Mouse (Mus musculus): ENCODE measurements at regions not wholly inside any gene's neighbourhood (a gene's known extent, or its start where the extent isn't known, plus 50 kb on each side); places are given as distances from the start of the nearest gene placed in this dataset.

- Histone ChIP-seq H3K9ac (no peak overlapping the region), H3K4me3 (no peak overlapping the region), H3K4me1 (no peaks in the 10 kb centered on the region), H3K4me2 (no peak overlapping the region), H3K27ac (no peak overlapping the region), H3K9me3 (no peaks in the 10 kb centered on the region), H3K27me3 (no peaks in the 10 kb centered on the region), H3K36me3 (no peaks in the 10 kb centered on the region)
- 73% methylated on average over 5 of the region's 5 CpGs for WGBS
- ATAC-seq (ENCODE audit: insufficient number of reproducible peaks, low FRiP score, low TSS enrichment, low read depth) = no peak
Observed at GRCm38 (mm10) chr2:51047520-51047919, 101.4 kb downstream of the Rnd3 start.

- H3K27me3 ChIP-seq = no peaks in the 10 kb centered on the region
- H3K4me2 ChIP-seq = no peak overlapping the region
- no peak overlapping the region for H3K9ac ChIP-seq
- no peak overlapping the region for H3K27ac ChIP-seq
- WGBS = 81% methylated on average over 2 of the region's 2 CpGs
- no peaks in the 10 kb centered on the region for H3K36me3 ChIP-seq
- no peaks in the 10 kb centered on the region for H3K4me1 ChIP-seq
- H3K4me3 ChIP-seq = no peak overlapping the region
- H3K9me3 ChIP-seq = no peaks in the 10 kb centered on the region
- no peak for ATAC-seq (ENCODE audit: insufficient number of reproducible peaks, low FRiP score, low TSS enrichment, low read depth)
Observed at GRCm38 (mm10) chr2:51045626-51046025, 103.3 kb downstream of the Rnd3 start.

GRCm38 (mm10) chr2:51041101-51041500 is 107.8 kb downstream of the Rnd3 start:
- WGBS = 42% methylated on average over 7 of the region's 7 CpGs
- H3K36me3 ChIP-seq = no peaks in the 10 kb centered on the region
- H3K27ac ChIP-seq = no peak overlapping the region
- H3K9me3 ChIP-seq = no peaks in the 10 kb centered on the region
- no peak overlapping the region for H3K4me3 ChIP-seq
- H3K4me1 ChIP-seq = no peaks in the 10 kb centered on the region
- H3K27me3 ChIP-seq = no peaks in the 10 kb centered on the region
- no peak overlapping the region for H3K4me2 ChIP-seq
- no peak for ATAC-seq (ENCODE audit: insufficient number of reproducible peaks, low FRiP score, low TSS enrichment, low read depth)
- H3K9ac ChIP-seq = no peak overlapping the region

GRCm38 (mm10) chr2:51038685-51039084 is 110.2 kb downstream of the Rnd3 start:
- no peak for ATAC-seq (ENCODE audit: insufficient number of reproducible peaks, low FRiP score, low TSS enrichment, low read depth)
- no peaks in the 10 kb centered on the region for H3K4me1 ChIP-seq
- no peaks in the 10 kb centered on the region for H3K9me3 ChIP-seq
- no peak overlapping the region for H3K27ac ChIP-seq
- H3K9ac ChIP-seq = no peak overlapping the region
- 66% methylated on average over 6 of the region's 6 CpGs for WGBS
- no peaks in the 10 kb centered on the region for H3K27me3 ChIP-seq
- no peaks in the 10 kb centered on the region for H3K36me3 ChIP-seq
- no peak overlapping the region for H3K4me3 ChIP-seq
- H3K4me2 ChIP-seq = no peak overlapping the region

GRCm38 (mm10) chr2:51036995-51037394 is 111.9 kb downstream of the Rnd3 start:
- Histone ChIP-seq H3K9me3 (no peaks in the 10 kb centered on the region), H3K9ac (no peak overlapping the region), H3K4me2 (no peak overlapping the region), H3K4me1 (no peaks in the 10 kb centered on the region), H3K27ac (no peak overlapping the region), H3K4me3 (no peak overlapping the region), H3K27me3 (no peaks in the 10 kb centered on the region), H3K36me3 (no peaks in the 10 kb centered on the region)
- WGBS = 78% methylated on average over 5 of the region's 5 CpGs
- ATAC-seq (ENCODE audit: insufficient number of reproducible peaks, low FRiP score, low TSS enrichment, low read depth) = no peak

- no peaks in the 10 kb centered on the region for H3K4me1 ChIP-seq
- H3K9ac ChIP-seq = no peak overlapping the region
- no peaks in the 10 kb centered on the region for H3K27me3 ChIP-seq
- H3K9me3 ChIP-seq = no peaks in the 10 kb centered on the region
- H3K4me3 ChIP-seq = no peak overlapping the region
- WGBS = 60% methylated on average over 8 of the region's 8 CpGs
- no peak overlapping the region for H3K27ac ChIP-seq
- no peak overlapping the region for H3K4me2 ChIP-seq
- H3K36me3 ChIP-seq = no peaks in the 10 kb centered on the region
- no peak for ATAC-seq (ENCODE audit: insufficient number of reproducible peaks, low FRiP score, low TSS enrichment, low read depth)
Observed at GRCm38 (mm10) chr2:51036190-51036755, 112.6 kb downstream of the Rnd3 start.

- Histone ChIP-seq H3K27me3 (no peaks in the 10 kb centered on the region), H3K36me3 (no peaks in the 10 kb centered on the region), H3K4me2 (no peak overlapping the region), H3K27ac (no peak overlapping the region), H3K4me1 (no peaks in the 10 kb centered on the region), H3K9me3 (no peaks in the 10 kb centered on the region), H3K9ac (no peak overlapping the region), H3K4me3 (no peak overlapping the region)
- 96% methylated on average over 7 of the region's 7 CpGs for WGBS
- no peak for ATAC-seq (ENCODE audit: insufficient number of reproducible peaks, low FRiP score, low TSS enrichment, low read depth)
Observed at GRCm38 (mm10) chr2:51033881-51034280, 115.0 kb downstream of the Rnd3 start.

GRCm38 (mm10) chr2:51022479-51022878 is 126.4 kb downstream of the Rnd3 start:
- Histone ChIP-seq H3K9me3 (no peaks in the 10 kb centered on the region), H3K27ac (no peak overlapping the region), H3K4me1 (no peaks in the 10 kb centered on the region), H3K4me3 (no peak overlapping the region), H3K27me3 (no peaks in the 10 kb centered on the region), H3K9ac (no peak overlapping the region), H3K4me2 (no peak overlapping the region), H3K36me3 (no peaks in the 10 kb centered on the region)
- no peak for ATAC-seq (ENCODE audit: insufficient number of reproducible peaks, low FRiP score, low TSS enrichment, low read depth)
- 77% methylated on average over 2 of the region's 2 CpGs for WGBS

- no peak for ATAC-seq (ENCODE audit: insufficient number of reproducible peaks, low FRiP score, low TSS enrichment, low read depth)
- Histone ChIP-seq H3K4me1 (0 out of 2 replicates have a peak, but pooled peaks cover 3% of the 10 kb centered on the region), H3K4me2 (no peak overlapping the region), H3K27me3 (no peaks in the 10 kb centered on the region), H3K9ac (no peak overlapping the region), H3K27ac (no peak overlapping the region), H3K4me3 (no peak overlapping the region), H3K36me3 (no peaks in the 10 kb centered on the region), H3K9me3 (no peaks in the 10 kb centered on the region)
- 21% methylated on average over 5 of the region's 5 CpGs for WGBS
Observed at GRCm38 (mm10) chr2:51016129-51016402, 132.8 kb downstream of the Rnd3 start.

GRCm38 (mm10) chr2:51015360-51016128 is 133.4 kb downstream of the Rnd3 start:
- ATAC-seq (ENCODE audit: insufficient number of reproducible peaks, low FRiP score, low TSS enrichment, low read depth) = no peak
- Histone ChIP-seq H3K9me3 (no peaks in the 10 kb centered on the region), H3K27me3 (no peaks in the 10 kb centered on the region), H3K4me2 (no peak overlapping the region), H3K4me1 (0 out of 2 replicates have a peak, but pooled peaks cover 3% of the 10 kb centered on the region), H3K36me3 (no peaks in the 10 kb centered on the region), H3K9ac (no peak overlapping the region), H3K4me3 (no peak overlapping the region), H3K27ac (peak overlapping the region; percentile 71)
- 16% methylated on average over 7 of the region's 7 CpGs for WGBS

GRCm38 (mm10) chr2:51014232-51014631 is 134.7 kb downstream of the Rnd3 start:
- H3K27ac ChIP-seq = no peak overlapping the region
- no peaks in the 10 kb centered on the region for H3K36me3 ChIP-seq
- H3K27me3 ChIP-seq = no peaks in the 10 kb centered on the region
- 0 out of 2 replicates have a peak, but pooled peaks cover 3% of the 10 kb centered on the region for H3K4me1 ChIP-seq
- H3K9ac ChIP-seq = no peak overlapping the region
- H3K4me2 ChIP-seq = no peak overlapping the region
- no peaks in the 10 kb centered on the region for H3K9me3 ChIP-seq
- H3K4me3 ChIP-seq = no peak overlapping the region
- no peak for ATAC-seq (ENCODE audit: insufficient number of reproducible peaks, low FRiP score, low TSS enrichment, low read depth)

GRCm38 (mm10) chr2:51013090-51013489 is 135.8 kb downstream of the Rnd3 start:
- no peak for ATAC-seq (ENCODE audit: insufficient number of reproducible peaks, low FRiP score, low TSS enrichment, low read depth)
- Histone ChIP-seq H3K27me3 (no peaks in the 10 kb centered on the region), H3K9ac (no peak overlapping the region), H3K27ac (no peak overlapping the region), H3K4me2 (no peak overlapping the region), H3K9me3 (no peaks in the 10 kb centered on the region), H3K4me3 (no peak overlapping the region), H3K4me1 (peaks cover 4% of the 10 kb centered on the region; the same call in 1 of the 2 replicates), H3K36me3 (no peaks in the 10 kb centered on the region)
- WGBS = 53% methylated on average over 2 of the region's 2 CpGs

GRCm38 (mm10) chr2:51008251-51008533 is 140.7 kb downstream of the Rnd3 start:
- peaks cover 3% of the 10 kb centered on the region; the same call in 1 of the 2 replicates for H3K4me1 ChIP-seq
- no peak overlapping the region for H3K9ac ChIP-seq
- no peak overlapping the region for H3K27ac ChIP-seq
- no peak for ATAC-seq (ENCODE audit: insufficient number of reproducible peaks, low FRiP score, low TSS enrichment, low read depth)
- H3K9me3 ChIP-seq = no peaks in the 10 kb centered on the region
- H3K27me3 ChIP-seq = no peaks in the 10 kb centered on the region
- no peak overlapping the region for H3K4me2 ChIP-seq
- 60% methylated on average over 2 of the region's 2 CpGs for WGBS
- no peak overlapping the region for H3K4me3 ChIP-seq
- H3K36me3 ChIP-seq = no peaks in the 10 kb centered on the region

Data from limb, embryonic 15.5 days (tissue).